Mouse (Mus musculus) spleen, postnatal 10 days (tissue): ENCODE results near the gene Becn1.

Experiments used
- DNase-seq, 2 experiments: peaks; one replicate each; pipeline ENCODE4 v3.0.0; 2021 to 2022; ENCODE audit warnings: low spot score in 2 of 2

The Becn1 gene

DNA sequence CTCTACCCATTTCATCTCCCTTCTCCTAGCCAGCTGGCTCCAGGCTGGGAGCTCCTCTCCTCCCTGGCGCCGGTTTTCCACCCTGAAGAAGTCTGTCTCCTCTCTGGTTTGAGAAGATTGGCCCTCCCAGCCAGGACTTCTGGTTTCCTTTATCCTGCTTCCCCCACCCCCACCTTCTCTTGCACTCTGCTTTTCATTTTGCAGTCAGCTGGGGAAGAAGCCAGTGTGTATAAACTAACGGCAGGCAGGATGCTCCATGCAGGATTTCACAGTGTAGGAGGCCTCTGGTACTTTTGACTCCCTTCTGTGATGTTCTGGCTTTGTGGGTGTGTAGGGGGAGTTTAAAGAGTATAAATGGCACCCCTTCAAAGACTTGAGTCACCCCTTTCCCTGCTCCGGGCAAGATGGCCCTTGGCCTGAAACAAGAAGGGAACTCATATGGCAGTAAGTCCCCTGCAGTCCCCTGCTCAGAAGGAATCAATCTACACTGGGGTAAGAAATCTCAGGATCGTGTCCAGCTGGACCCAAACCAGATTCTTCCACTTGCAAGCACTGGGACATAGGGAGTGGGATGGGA, 63.9 kb downstream of the Becn1 start:
- no peak for DNase-seq

DNA sequence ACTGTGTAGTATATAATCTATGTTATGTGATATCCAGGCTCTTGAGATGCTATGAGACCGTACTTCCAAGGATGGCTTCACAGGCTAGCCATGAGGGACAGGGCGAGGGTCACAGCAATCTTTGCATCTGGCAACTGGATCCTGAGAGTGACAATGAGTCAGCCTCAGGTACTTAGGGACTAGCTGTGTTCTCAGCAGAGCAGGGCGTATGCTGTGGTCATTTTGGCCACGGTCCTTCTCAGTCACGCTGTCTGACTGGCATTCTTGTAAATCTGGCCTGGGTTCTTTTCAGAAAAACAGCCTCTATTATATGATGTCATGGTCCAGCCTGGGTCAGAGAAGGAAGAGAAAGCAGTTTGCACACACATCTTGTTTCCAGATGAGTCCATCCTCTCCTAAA, 65.3 kb downstream of the Becn1 start:
- no peak for DNase-seq
